Mouse (Mus musculus) layer of hippocampus, adult 2 months (tissue): ENCODE results near the gene Ank3. TPM values are rescaled to one million over a fixed set of nuclear protein-coding genes. Genes with fewer than 3 reads are reported as not detected.
A peak's percentile ranks its signal among the peaks of the same experiment; 100 is the strongest.

Experiments
- DNase-seq, 2 experiments: peaks; one replicate each; pipeline ENCODE4 v3.0.0; 2022; ENCODE audit warnings: low spot score in 2 of 2
- H3K27ac ChIP-seq: fragments of 200-600 bp; 2 replicates; pipeline ENCODE4 v1.8.1; 2022
- H3K4me3 ChIP-seq: fragments of 200-600 bp; 2 replicates; pipeline ENCODE4 v1.8.1; 2022; ENCODE audit warnings: mild to moderate bottlenecking
- CTCF ChIP-seq: fragments of 200-600 bp; conservative IDR thresholded peaks from 2 replicates; pipeline ENCODE4 v1.8.1; 2022; ENCODE audit warnings: antibody characterized with exemption, mild to moderate bottlenecking, moderate library complexity
- total RNA-seq, 2 experiments: library from RNA; stranded (reverse); gene quantifications; 2 replicates each; pipeline ENCODE4 v1.2.3; 2021

The Ank3 gene
- total RNA-seq, 2 experiments from 2014 or later, result 474 to 477 TPM

- TF ChIP-seq CTCF, result no peak
- H3K4me3 ChIP-seq, result no peak overlapping the region
- no peak overlapping the region for H3K27ac ChIP-seq
- DNase-seq, result no peak
These were observed 551.8 kb downstream of the Ank3 start for GRCm38 (mm10) chr10:69950236-69950918.

GRCm38 (mm10) chr10:69950919-69951236 is 552.3 kb downstream of the Ank3 start:
- TF ChIP-seq CTCF, result no peak
- DNase-seq, result no peak
- H3K4me3 ChIP-seq, result no peak overlapping the region
- no peak overlapping the region for H3K27ac ChIP-seq

GRCm38 (mm10) chr10:69951426-69951825 is 552.9 kb downstream of the Ank3 start:
- TF ChIP-seq CTCF, result no peak
- no peak overlapping the region for H3K27ac ChIP-seq
- no peak overlapping the region for H3K4me3 ChIP-seq
- no peak for DNase-seq

- H3K27ac ChIP-seq, result peak overlapping the region; percentile 20; the same call in 1 of the 2 replicates
- no peak overlapping the region for H3K4me3 ChIP-seq
- TF ChIP-seq CTCF, result no peak
- no peak for DNase-seq
These were observed 553.7 kb downstream of the Ank3 start for GRCm38 (mm10) chr10:69952316-69952715.

- DNase-seq, result no peak
- no peak for TF ChIP-seq CTCF
- Histone ChIP-seq H3K27ac (no peak overlapping the region), H3K4me3 (no peak overlapping the region)
These were observed 556.2 kb downstream of the Ank3 start for GRCm38 (mm10) chr10:69954657-69955267.

DNA sequence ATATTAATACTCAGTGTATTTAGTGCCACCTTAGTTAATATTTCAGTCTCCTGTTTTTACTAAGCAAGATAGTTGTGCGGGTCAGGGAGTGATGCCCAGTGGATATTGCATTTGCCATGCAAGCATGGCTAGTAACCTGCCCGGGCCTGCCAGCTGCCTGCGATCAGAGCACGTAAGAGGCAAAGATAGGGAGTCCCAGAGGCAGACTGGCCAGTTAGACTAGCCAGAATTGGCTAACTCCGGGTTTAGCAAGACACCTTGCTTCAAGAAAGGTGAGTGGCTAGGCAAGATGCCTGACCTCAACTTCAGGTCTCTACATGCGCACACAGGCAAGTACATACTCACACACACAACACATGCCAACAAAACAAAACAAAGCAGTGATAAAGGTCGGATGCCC is 563.7 kb downstream of the Ank3 start:
- no peak for TF ChIP-seq CTCF
- DNase-seq, result no peak
- peak overlapping the region; percentile 59; the same call in 1 of the 2 replicates for H3K27ac ChIP-seq
- no peak overlapping the region for H3K4me3 ChIP-seq

- Histone ChIP-seq H3K4me3 (no peak overlapping the region), H3K27ac (peak overlapping the region; percentile 59)
- DNase-seq, result no peak
- no peak for TF ChIP-seq CTCF
These were observed 564.4 kb downstream of the Ank3 start for GRCm38 (mm10) chr10:69962976-69963375.

- Histone ChIP-seq H3K27ac (peak overlapping the region; percentile 47), H3K4me3 (no peak overlapping the region)
- peak; percentile 93 for TF ChIP-seq CTCF
- peak; percentile 35 to 62 for DNase-seq
These were observed 566.0 kb downstream of the Ank3 start for GRCm38 (mm10) chr10:69964611-69965010.

DNA sequence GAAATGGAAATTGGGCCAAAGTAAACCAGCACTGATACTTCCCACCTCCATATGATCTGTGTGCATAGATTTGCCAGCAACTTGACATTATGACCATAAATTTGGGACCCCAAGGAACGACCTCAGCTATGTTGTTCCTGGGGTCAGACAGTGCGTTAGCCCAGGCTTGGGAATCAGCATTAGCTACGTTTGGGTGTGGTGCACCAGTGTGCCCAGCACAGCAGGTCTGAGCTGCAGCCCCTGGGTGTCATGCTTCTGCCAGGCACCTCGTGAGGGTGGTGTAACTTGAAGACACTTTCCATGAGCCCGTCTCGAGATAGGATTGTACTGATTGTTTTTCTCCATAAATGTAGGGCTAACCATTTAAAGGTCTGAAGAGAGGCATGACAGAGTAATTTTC is 566.5 kb downstream of the Ank3 start:
- DNase-seq, result no peak
- H3K4me3 ChIP-seq, result no peak overlapping the region
- no peak for TF ChIP-seq CTCF
- no peak overlapping the region for H3K27ac ChIP-seq

- H3K27ac ChIP-seq, result peak overlapping the region; percentile 61
- TF ChIP-seq CTCF, result no peak
- DNase-seq, result no peak
- no peak overlapping the region for H3K4me3 ChIP-seq
These were observed 569.4 kb downstream of the Ank3 start for GRCm38 (mm10) chr10:69967994-69968393.

DNA sequence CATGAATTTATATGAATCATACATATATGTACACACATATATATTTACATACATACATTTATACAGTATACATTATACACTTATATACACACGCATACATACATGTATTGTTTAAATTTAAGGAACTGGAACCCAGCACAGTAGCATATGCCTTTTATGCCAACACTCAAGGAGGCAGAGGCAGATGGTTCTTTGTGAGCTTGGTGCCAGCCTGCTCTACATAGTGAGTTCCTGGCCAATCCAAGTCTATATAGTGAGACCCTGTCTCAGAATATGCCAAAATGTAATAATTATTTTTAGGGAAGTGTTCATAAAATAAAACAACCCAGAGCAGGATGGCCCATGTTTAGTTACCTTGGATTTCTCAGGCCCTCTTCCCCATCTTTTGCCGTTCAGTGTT is 581.1 kb downstream of the Ank3 start:
- DNase-seq, result no peak
- no peak overlapping the region for H3K4me3 ChIP-seq
- TF ChIP-seq CTCF, result no peak
- no peak overlapping the region for H3K27ac ChIP-seq

DNA sequence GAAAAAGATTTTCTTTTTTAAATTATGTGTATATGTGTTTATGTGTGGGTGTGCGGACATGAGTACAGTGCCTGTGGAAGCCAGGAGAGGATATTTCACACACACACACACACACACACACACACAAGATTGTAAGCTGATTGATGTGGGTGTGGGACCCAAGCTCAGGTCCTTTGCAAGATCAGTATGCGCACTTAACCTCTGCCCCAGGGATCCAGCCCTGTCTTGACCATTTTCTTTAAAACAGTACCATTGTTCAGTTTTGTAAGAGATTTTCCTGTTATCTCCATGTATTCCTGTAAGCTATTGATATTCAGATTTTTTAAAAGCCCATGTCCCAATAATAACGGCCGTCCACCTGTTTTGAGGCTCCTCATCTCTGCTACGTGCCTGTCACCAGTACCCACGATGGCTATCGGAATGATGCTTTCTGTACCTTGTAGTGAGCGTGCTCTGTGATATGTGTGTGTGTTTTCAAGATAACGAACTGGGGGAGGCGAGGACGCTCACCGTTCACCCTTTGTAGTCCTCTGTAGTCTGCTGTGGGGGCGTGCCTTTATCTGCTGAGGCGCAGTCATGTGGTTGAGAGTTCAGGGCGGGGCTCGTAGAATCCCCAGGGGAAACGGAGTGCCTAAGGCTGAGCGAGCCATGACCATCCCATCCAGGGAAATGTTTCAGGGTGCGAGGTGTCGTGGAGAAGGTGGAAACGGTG is 583.0 kb downstream of the Ank3 start:
- Histone ChIP-seq H3K4me3 (no peak overlapping the region), H3K27ac (no peak overlapping the region)
- TF ChIP-seq CTCF, result no peak
- DNase-seq, result no peak

- TF ChIP-seq CTCF, result no peak
- DNase-seq, result no peak
- Histone ChIP-seq H3K4me3 (no peak overlapping the region), H3K27ac (no peak overlapping the region)
These were observed 584.1 kb downstream of the Ank3 start for GRCm38 (mm10) chr10:69982701-69983100.

GRCm38 (mm10) chr10:69987496-69987895 is 588.9 kb downstream of the Ank3 start:
- no peak for DNase-seq
- Histone ChIP-seq H3K4me3 (no peak overlapping the region), H3K27ac (no peak overlapping the region)
- TF ChIP-seq CTCF, result no peak
